Mouse (Mus musculus): ENCODE results near the gene Tgm1. TPM values are rescaled to one million over a fixed set of nuclear protein-coding genes. Genes with fewer than 3 reads are reported as not detected.
A peak's percentile ranks its signal among the peaks of the same experiment; 100 is the strongest.

The Tgm1 gene
- polyA plus RNA-seq, 1 experiment from 2014 or later: 2.0 TPM

DNA sequence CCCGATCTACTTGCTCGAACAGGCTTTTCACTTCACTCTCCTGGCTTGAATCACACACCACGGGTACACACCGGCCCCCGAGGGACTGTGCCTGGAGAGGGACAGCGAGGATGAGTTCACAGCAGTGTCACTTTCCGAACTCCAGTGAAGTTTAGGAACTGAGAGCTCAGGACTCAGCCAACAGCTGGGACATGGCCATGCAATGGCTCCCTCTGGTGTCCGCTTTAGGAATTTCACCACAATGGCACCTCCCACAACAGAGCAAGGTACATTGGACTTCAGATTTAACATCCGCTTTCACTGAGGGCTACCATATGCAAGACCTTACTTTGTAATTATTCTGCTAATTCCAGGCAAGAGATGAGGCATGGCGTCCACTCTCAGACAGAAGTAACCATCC is 30.0 kb upstream of the Tgm1 start:
- Histone ChIP-seq H3K4me1 (replicated peaks) (peaks cover 30% of the 10 kb centered on the region), H3K4me3 (replicated peaks) (no peak overlapping the region), H3K4me2 (peak overlapping the region; percentile 99), H3K27ac (no peak overlapping the region), H3K9me3 (no peaks in the 10 kb centered on the region), H3K36me3 (peaks cover 48% of the 10 kb centered on the region), H3K9ac (replicated peaks) (no peak overlapping the region; the same call in 1 of the 2 replicates), H3K27me3 (no peaks in the 10 kb centered on the region)
- 24% methylated on average over 10 of the region's 10 CpGs for WGBS
- peak; percentile 39; the same call in 1 of the 2 replicates for ATAC-seq (ENCODE audit: insufficient number of reproducible peaks, insufficient read depth, low FRiP score, low TSS enrichment, low read depth)

- WGBS: 89% methylated on average over 9 of the region's 9 CpGs
- Histone ChIP-seq H3K36me3 (peaks cover 46% of the 10 kb centered on the region), H3K27me3 (no peaks in the 10 kb centered on the region; the same call in 1 of the 2 replicates), H3K27ac (no peak overlapping the region), H3K4me2 (no peak overlapping the region), H3K9me3 (no peaks in the 10 kb centered on the region), H3K4me3 (replicated peaks) (no peak overlapping the region), H3K4me1 (replicated peaks) (no peaks in the 10 kb centered on the region), H3K9ac (replicated peaks) (no peak overlapping the region)
- no peak for ATAC-seq (ENCODE audit: insufficient number of reproducible peaks, insufficient read depth, low FRiP score, low TSS enrichment, low read depth)
These were observed 23.5 kb upstream of the Tgm1 start for GRCm38 (mm10) chr14:55737086-55737687.

- Histone ChIP-seq H3K4me3 (replicated peaks) (no peak overlapping the region), H3K9me3 (no peaks in the 10 kb centered on the region), H3K9ac (replicated peaks) (no peak overlapping the region), H3K36me3 (peaks cover 32% of the 10 kb centered on the region), H3K27ac (no peak overlapping the region), H3K4me1 (replicated peaks) (no peaks in the 10 kb centered on the region), H3K27me3 (no peaks in the 10 kb centered on the region; the same call in 1 of the 2 replicates), H3K4me2 (no peak overlapping the region)
- ATAC-seq (ENCODE audit: insufficient number of reproducible peaks, insufficient read depth, low FRiP score, low TSS enrichment, low read depth): no peak
- WGBS: 89% methylated on average over 4 of the region's 4 CpGs
These were observed 22.0 kb upstream of the Tgm1 start for GRCm38 (mm10) chr14:55735758-55736157.

GRCm38 (mm10) chr14:55735334-55735733 is 21.6 kb upstream of the Tgm1 start:
- H3K9me3 ChIP-seq: no peaks in the 10 kb centered on the region
- no peak overlapping the region for H3K9ac ChIP-seq (replicated peaks)
- H3K4me1 ChIP-seq (replicated peaks): no peaks in the 10 kb centered on the region
- H3K36me3 ChIP-seq: peaks cover 27% of the 10 kb centered on the region
- H3K4me2 ChIP-seq: no peak overlapping the region
- H3K4me3 ChIP-seq (replicated peaks): no peak overlapping the region
- no peak overlapping the region for H3K27ac ChIP-seq
- ATAC-seq (ENCODE audit: insufficient number of reproducible peaks, insufficient read depth, low FRiP score, low TSS enrichment, low read depth): no peak
- 67% methylated on average over 3 of the region's 3 CpGs for WGBS
- no peaks in the 10 kb centered on the region; the same call in 1 of the 2 replicates for H3K27me3 ChIP-seq

GRCm38 (mm10) chr14:55734869-55735268 is 21.1 kb upstream of the Tgm1 start:
- Histone ChIP-seq H3K4me1 (replicated peaks) (no peaks in the 10 kb centered on the region), H3K9me3 (no peaks in the 10 kb centered on the region), H3K4me3 (replicated peaks) (no peak overlapping the region), H3K9ac (replicated peaks) (no peak overlapping the region), H3K4me2 (no peak overlapping the region), H3K36me3 (peaks cover 23% of the 10 kb centered on the region), H3K27ac (no peak overlapping the region), H3K27me3 (no peaks in the 10 kb centered on the region; the same call in 1 of the 2 replicates)
- ATAC-seq (ENCODE audit: insufficient number of reproducible peaks, insufficient read depth, low FRiP score, low TSS enrichment, low read depth): no peak
- 81% methylated on average over 7 of the region's 7 CpGs for WGBS

- no peak overlapping the region for H3K9ac ChIP-seq (replicated peaks)
- no peak overlapping the region for H3K27ac ChIP-seq
- 78% methylated on average over 10 of the region's 10 CpGs for WGBS
- no peaks in the 10 kb centered on the region for H3K4me1 ChIP-seq (replicated peaks)
- H3K4me3 ChIP-seq (replicated peaks): no peak overlapping the region
- H3K9me3 ChIP-seq: no peaks in the 10 kb centered on the region
- H3K27me3 ChIP-seq: no peaks in the 10 kb centered on the region; the same call in 1 of the 2 replicates
- peaks cover 13% of the 10 kb centered on the region for H3K36me3 ChIP-seq
- H3K4me2 ChIP-seq: no peak overlapping the region
- ATAC-seq (ENCODE audit: insufficient number of reproducible peaks, insufficient read depth, low FRiP score, low TSS enrichment, low read depth): no peak
These were observed 20.2 kb upstream of the Tgm1 start for GRCm38 (mm10) chr14:55733889-55734288.

DNA sequence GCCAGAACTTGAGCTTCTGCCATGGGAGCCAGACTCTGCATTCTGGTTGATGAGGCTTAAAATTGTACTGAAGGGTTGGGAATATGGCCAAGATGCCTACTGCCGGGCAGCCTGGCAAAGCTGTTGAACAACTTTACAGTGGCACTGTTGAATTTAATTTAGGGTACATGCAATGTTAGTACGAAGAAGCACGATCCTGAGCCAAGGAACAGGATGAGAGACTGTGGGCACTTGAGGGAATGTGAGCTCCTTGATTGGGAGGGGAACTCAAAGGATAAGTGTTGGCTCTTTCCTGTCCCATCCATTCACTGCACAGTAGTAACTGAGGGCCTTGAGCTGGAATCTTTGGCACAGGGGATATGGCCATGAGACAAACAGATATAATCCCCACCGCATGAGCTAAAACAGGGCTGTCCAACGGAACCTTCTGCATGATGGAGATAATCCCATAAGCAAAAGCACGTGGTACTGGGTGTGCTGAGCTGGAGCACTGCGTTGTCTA is 16.9 kb upstream of the Tgm1 start:
- ATAC-seq (ENCODE audit: insufficient number of reproducible peaks, insufficient read depth, low FRiP score, low TSS enrichment, low read depth): no peak
- no peak overlapping the region for H3K27ac ChIP-seq
- no peaks in the 10 kb centered on the region for H3K9me3 ChIP-seq
- no peaks in the 10 kb centered on the region for H3K36me3 ChIP-seq
- no peak overlapping the region for H3K4me3 ChIP-seq (replicated peaks)
- H3K4me1 ChIP-seq (replicated peaks): no peaks in the 10 kb centered on the region
- no peak overlapping the region for H3K4me2 ChIP-seq
- H3K9ac ChIP-seq (replicated peaks): no peak overlapping the region
- 89% methylated on average over 7 of the region's 7 CpGs for WGBS
- no peaks in the 10 kb centered on the region; the same call in 1 of the 2 replicates for H3K27me3 ChIP-seq

DNA sequence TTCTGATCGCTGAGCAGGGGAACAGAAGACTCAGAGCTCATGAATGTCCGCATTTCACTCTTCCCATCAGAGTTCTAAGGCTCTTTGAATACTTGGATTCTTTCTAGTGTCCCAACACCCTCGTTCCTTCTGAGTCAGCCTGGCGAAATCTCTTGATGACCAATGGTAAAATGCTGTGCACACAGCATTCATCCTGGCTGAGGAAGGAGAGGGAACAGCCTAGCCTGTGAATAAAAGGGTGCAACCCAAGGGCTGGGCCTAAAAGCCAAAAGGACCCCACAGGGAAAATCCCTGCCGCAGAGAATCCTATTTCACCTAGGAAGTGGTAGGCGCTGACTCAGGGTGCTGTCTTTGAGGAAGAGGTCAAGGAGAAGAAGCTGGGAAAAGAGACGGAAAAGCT is 16.4 kb upstream of the Tgm1 start:
- H3K27me3 ChIP-seq: no peaks in the 10 kb centered on the region; the same call in 1 of the 2 replicates
- no peak overlapping the region for H3K27ac ChIP-seq
- H3K4me1 ChIP-seq (replicated peaks): no peaks in the 10 kb centered on the region
- no peak overlapping the region for H3K4me2 ChIP-seq
- no peak overlapping the region for H3K9ac ChIP-seq (replicated peaks)
- no peak overlapping the region for H3K4me3 ChIP-seq (replicated peaks)
- no peak for ATAC-seq (ENCODE audit: insufficient number of reproducible peaks, insufficient read depth, low FRiP score, low TSS enrichment, low read depth)
- no peaks in the 10 kb centered on the region for H3K36me3 ChIP-seq
- WGBS: 83% methylated on average over 7 of the region's 7 CpGs
- H3K9me3 ChIP-seq: no peaks in the 10 kb centered on the region

DNA sequence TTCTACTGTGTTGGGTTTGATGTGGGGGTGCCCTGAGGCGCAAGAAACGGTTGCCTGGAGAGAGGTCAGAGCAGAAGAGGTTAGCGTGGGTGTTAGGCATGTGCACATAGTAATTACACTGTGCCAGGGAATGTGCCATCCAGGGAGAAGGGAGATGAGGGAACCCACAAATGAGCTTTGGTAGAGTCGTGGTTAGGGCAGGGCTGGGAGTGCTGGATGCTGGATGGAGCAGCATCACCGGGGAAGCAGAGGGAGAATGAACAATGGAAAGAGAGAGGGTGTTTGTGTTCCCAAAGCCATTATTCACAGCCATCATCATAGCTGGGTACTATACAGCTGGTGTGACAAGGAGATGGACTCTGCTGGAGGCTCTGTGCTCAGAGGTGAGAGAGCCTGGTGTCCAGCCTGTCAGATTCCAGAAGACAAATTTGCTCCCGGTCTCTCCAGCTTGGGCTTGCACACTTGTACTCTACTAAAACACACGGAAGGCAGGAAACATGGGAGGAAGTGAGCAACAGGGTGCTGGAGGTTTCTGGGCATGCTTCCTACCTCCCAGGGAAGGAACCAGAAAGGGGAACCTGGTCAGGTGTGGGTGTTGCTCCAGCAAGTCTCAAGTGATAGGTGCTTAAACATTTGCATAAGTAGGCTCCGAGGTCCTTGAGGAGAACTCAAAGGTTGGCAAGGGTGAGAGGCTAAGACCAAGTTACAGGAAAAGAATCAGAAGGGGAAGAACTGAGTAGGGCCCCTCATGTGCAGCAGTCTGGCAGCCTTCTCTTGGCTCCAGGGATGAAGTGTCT is 14.4 kb upstream of the Tgm1 start:
- Histone ChIP-seq H3K9ac (replicated peaks) (no peak overlapping the region), H3K9me3 (no peaks in the 10 kb centered on the region), H3K36me3 (no peaks in the 10 kb centered on the region), H3K27me3 (no peaks in the 10 kb centered on the region), H3K4me3 (replicated peaks) (no peak overlapping the region), H3K4me1 (replicated peaks) (no peaks in the 10 kb centered on the region), H3K4me2 (no peak overlapping the region), H3K27ac (no peak overlapping the region)
- 74% methylated on average over 8 of the region's 8 CpGs for WGBS
- ATAC-seq (ENCODE audit: insufficient number of reproducible peaks, insufficient read depth, low FRiP score, low TSS enrichment, low read depth): no peak

DNA sequence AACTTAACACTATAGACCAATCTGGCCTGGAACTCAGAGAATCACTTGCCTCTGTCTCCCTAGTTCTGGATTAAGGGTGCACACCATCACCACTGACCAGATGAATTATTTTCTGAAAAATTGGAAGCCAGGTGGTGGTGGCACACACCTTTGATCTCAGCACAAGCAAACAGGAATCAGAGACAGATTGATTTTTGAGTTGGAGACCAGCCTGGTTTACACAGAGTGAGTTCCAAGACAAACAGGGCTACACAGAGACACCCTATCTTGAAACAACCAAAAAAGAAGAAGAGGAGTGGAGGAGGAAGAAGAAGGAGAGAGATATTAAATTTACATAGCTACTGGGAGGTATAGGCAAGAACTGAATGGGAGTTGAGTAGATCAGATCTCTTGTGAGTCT is 12.5 kb upstream of the Tgm1 start:
- H3K4me1 ChIP-seq (replicated peaks): peaks cover 3% of the 10 kb centered on the region

GRCm38 (mm10) chr14:55724411-55724871 is 10.7 kb upstream of the Tgm1 start:
- Histone ChIP-seq H3K9ac (replicated peaks) (no peak overlapping the region), H3K4me1 (replicated peaks) (peaks cover 9% of the 10 kb centered on the region), H3K4me3 (replicated peaks) (no peak overlapping the region), H3K4me2 (no peak overlapping the region), H3K27me3 (no peaks in the 10 kb centered on the region), H3K27ac (no peak overlapping the region), H3K36me3 (peaks cover 8% of the 10 kb centered on the region; the same call in 1 of the 2 replicates), H3K9me3 (no peaks in the 10 kb centered on the region)
- no peak for ATAC-seq (ENCODE audit: insufficient number of reproducible peaks, insufficient read depth, low FRiP score, low TSS enrichment, low read depth)
- WGBS: 70% methylated on average over 8 of the region's 8 CpGs

More for the DNA sequence above, 12.5 kb upstream of the Tgm1 start:
- Histone ChIP-seq H3K4me2 (no peak overlapping the region), H3K27ac (no peak overlapping the region), H3K36me3 (no peaks in the 10 kb centered on the region), H3K27me3 (no peaks in the 10 kb centered on the region), H3K9me3 (no peaks in the 10 kb centered on the region), H3K9ac (replicated peaks) (no peak overlapping the region), H3K4me3 (replicated peaks) (no peak overlapping the region)
- ATAC-seq (ENCODE audit: insufficient number of reproducible peaks, insufficient read depth, low FRiP score, low TSS enrichment, low read depth): no peak

Data from limb, embryonic 12.5 days (tissue).